Mouse (Mus musculus): ENCODE results near the gene Capn11. TPM values are rescaled to one million over a fixed set of nuclear protein-coding genes. Genes with fewer than 3 reads are reported as not detected.

Gene Capn11
- total RNA-seq, 2 experiments from 2014 or later, result 0.13 to 1.6 TPM

DNA sequence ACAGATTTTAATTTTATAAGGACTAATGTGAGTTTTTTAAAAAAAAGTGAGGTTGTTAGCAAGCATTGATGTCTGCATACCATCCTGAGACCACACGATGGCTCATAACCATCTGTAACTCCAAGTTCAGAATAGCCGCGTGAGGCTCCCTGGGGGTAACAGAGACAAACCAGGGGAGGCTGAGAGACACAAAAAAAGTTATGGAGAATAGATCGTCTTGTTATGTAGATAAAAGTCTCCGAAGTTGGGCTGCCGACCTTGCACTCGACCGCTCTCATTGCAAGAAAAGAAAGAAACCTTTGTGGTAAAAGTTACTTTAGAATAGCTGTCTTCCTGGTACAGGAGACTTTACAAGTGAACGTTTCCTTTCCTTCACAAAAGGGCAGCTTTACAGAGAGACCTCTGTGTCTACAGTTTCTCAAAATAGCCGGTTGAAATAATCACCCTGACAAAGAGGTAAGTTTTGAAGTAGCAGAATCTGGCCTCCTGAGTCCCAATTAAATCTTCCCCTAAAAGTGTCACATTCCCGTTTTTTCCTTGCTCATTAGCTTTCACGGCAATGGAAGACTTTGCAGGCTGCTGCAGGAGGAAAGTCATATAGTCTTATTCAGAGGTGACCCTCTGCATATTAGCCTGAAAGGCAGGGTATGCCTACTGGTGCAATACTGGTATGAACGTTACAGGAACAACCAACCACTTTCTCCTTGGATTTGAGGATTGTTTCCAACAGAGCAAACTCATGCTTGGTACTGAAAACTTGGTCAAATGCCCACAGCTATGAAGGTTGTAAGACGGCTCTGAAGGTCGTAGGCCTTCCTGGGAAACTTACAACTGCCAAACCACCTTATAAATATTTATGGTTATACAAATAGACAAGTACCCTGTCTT, 51.9 kb downstream of the Capn11 start:
- intact Hi-C loops (cut with DNase I), result no loop called here
- DNase-seq (ENCODE audit: low spot score in 2 of 2), result no peak

- no peak for DNase-seq (ENCODE audit: low spot score in 2 of 2)
- intact Hi-C loops (cut with DNase I), result no loop called here
Measured at GRCm38 (mm10) chr17:45602984-45603383, 56.1 kb downstream of the Capn11 start.

- intact Hi-C loops (cut with DNase I), result no loop called here
- DNase-seq (ENCODE audit: low spot score in 2 of 2), result no peak
Measured at GRCm38 (mm10) chr17:45601877-45602304, 57.2 kb downstream of the Capn11 start, which contains the start of gene Mymx. Gene Mymx, minus strand, starts transcription at chr17:45602102.

DNA sequence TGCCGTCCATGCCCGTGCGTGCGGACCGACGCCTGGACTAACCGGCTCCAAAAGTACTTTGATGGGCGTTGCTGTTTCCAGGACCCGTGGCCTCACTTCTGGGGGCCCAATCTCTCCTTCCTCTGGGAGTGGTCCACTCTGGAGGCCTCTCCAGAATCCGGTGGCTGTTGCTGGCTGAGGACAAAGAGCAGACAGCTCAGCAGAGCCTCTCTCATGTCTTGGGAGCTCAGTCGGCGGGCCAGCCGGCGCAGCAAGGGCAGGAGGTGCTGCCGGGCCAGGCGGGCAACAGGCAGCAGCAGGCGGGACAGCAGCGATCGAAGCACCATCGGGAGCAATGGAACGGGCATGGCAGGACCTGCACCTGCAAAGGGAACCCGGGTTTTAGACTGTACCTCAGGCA, 57.8 kb downstream of the Capn11 start:
- intact Hi-C loops (cut with DNase I), result no loop called here
- DNase-seq (ENCODE audit: low spot score in 2 of 2), result no peak

DNA sequence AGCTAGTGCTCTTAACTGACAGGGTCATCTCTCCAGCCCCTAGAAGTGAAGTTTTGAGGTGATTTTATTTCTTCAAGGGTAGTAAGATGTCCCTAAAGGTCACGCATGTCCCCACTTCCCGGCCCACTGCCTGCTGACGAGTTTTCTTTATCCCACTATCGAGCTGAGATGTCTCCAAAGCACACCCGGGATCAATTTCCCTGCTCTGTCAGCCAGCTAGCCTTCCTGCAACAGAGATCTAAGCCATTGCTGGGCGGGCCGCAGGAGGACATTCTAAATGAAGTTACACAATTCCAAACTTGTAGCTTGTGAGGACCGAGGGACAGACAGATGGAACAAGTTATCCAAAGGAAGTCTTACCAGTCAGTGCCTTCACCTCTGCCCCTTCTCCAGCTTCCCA, 58.9 kb downstream of the Capn11 start:
- intact Hi-C loops (cut with DNase I), result no loop called here
- DNase-seq (ENCODE audit: low spot score in 2 of 2), result no peak

DNA sequence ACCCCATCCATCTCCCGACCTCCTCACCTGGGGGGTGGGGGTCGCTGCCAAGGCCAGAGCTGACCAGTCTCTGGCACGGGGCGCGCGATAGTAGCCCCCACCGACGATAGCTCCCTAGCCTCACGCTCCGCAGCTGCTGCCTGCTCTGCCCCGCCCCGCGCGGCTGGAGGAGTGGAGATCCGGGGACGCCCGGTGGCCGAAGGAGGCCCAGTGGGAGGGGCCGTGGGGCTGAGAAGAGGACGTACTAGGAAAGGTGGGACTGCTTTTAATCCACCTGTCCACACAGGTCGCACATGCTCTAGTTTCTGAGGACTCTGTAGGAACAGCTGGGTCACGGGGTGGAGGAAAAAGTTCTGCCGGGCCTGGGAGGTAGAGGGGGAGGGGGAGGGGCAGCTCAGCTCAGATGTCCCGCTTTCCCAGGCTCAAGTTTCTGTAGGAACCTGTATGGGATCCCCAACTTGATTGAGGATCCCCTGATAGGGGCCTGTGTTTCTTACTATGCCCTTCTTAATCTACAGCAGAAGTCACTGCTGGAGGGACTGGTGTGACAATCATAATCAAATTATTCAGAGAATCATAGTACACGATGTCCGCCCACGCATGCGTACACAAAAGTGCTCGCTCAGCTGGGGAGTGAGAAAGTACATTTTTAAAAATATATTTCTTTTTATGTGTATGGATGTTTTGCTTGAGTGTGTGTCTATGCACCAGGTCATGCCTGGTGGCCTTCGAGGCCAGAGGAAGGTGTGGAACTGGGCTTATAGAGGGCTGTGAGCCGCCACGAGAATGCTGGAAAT, 59.5 kb downstream of the Capn11 start, which contains the start of gene Slc29a1:
TSS of gene Slc29a1 (minus strand) at position 161 of the 797 bp plus-strand sequence.
- intact Hi-C loops (cut with DNase I), result no loop called here
- DNase-seq (ENCODE audit: low spot score in 2 of 2), result peak; percentile 52 to 75

DNA sequence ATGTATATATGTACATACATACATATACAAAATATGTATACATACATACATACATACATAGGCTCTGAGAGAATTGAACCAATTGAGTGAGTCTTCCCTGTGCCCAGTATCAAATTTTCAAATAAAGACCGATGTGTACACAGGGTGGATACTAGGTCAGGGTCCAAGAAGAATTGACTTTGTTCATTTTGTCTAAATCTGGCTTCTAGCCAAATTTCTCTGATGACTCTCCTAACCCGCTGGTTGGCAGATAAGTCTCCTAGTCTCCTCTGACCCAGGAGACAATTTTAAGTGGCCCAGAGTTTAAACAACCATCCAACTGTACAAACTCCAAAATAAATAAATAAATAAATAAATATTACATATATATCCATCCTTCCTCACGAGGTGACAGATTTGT, 60.2 kb downstream of the Capn11 start:
- intact Hi-C loops (cut with DNase I), result no loop called here
- no peak for DNase-seq (ENCODE audit: low spot score in 2 of 2)

GRCm38 (mm10) chr17:45598376-45598775, 60.7 kb downstream of the Capn11 start:
- intact Hi-C loops (cut with DNase I), result no loop called here
- DNase-seq (ENCODE audit: low spot score in 2 of 2), result no peak

DNA sequence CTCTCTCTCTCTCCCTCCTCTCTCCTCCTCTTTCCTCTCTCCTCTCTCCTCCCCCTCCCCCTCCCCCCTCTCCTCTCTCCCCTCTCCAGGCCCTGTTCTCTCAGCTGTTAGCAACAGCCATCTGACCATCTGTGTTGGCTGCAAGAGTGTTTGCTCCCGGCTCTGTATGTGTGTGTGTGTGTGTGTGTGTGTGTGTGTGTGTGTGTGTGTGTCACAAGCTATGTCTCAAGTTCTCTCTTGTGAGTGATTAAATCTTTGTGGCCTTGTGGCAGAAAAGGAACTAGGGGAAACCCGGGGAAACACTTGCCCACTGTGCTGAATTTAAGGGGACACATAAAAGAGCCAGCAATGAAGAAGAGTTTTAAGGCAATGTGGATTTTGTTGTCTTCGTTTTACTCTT, 61.3 kb downstream of the Capn11 start:
- DNase-seq (ENCODE audit: low spot score in 2 of 2), result no peak
- intact Hi-C loops (cut with DNase I), result no loop called here

DNA sequence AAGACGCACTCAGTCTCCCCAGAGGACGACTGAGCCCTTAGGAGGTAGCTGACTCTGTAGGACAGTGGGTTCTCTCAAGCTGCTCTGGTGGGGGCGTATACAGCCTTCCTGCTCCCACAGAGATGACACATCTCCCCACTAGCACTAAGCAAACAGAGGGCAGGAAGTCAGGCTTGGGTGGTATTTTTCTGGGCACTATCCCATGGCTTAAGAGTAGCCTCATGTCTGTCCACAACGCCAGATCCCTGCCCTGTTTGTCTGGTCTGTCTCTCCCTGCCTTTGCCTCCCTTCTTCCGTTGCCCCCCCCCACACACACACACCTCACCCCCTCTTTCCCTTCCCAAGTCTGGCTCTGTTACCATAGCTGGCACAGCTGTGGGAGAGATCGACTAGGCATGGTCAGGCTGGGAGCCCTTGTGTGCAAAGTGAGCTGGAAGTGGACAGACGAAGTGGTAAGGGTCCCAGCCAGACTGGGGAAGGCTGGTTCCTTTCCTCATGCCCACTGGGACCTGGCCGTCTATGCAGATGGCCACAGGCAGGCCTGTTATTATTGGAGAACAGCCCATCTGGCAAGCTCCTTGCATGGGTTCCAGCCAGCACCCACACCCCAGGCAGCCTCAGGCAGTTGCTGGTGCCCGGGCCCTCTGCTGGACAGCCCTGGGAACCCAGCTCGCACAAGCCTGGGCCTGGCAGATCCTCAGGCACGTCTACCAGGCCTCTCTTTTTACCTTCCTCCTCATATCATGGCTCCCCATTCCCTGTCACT, 62.3 kb downstream of the Capn11 start:
- intact Hi-C loops (cut with DNase I), result no loop called here

GRCm38 (mm10) chr17:45595736-45596390, 63.3 kb downstream of the Capn11 start:
- intact Hi-C loops (cut with DNase I), result no loop called here
- peak in 1 of 2 experiments; percentile 53 for DNase-seq (ENCODE audit: low spot score in 2 of 2)

More for the DNA sequence above, 62.3 kb downstream of the Capn11 start:
- peak; percentile 67 to 84 for DNase-seq (ENCODE audit: low spot score in 2 of 2)

- intact Hi-C loops (cut with DNase I), result no loop called here
Measured at GRCm38 (mm10) chr17:45594881-45595735, 64.0 kb downstream of the Capn11 start.

GRCm38 (mm10) chr17:45594195-45594594, 64.9 kb downstream of the Capn11 start:
- DNase-seq (ENCODE audit: low spot score in 2 of 2), result no peak
- intact Hi-C loops (cut with DNase I), result no loop called here

More at GRCm38 (mm10) chr17:45594881-45595735, 64.0 kb downstream of the Capn11 start:
- DNase-seq (ENCODE audit: low spot score in 2 of 2), result peak in 1 of 2 experiments; percentile 60

DNA sequence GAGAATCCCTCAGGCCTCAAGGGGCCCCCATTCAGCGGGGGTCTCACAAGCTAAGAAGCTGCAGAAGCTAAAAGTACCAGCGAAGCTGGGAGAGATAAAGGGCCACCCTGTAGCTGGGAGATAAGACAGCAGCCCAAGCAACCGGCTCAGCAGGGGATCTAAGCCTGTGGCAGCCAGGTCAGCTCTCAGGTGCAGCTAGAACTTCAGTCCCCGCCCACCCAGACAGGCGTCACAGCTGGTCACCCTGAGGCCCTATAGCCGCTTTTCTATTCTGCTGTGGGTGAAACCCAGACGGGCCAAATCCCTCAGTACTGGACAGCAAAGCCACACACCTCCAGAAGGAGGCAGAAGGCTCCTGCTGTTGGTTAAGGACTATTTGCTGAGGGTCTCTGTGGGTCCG, 65.6 kb downstream of the Capn11 start:
- intact Hi-C loops (cut with DNase I), result no loop called here
- no peak for DNase-seq (ENCODE audit: low spot score in 2 of 2)

- intact Hi-C loops (cut with DNase I), result no loop called here
Measured at GRCm38 (mm10) chr17:45592606-45593431, 66.3 kb downstream of the Capn11 start.

DNA sequence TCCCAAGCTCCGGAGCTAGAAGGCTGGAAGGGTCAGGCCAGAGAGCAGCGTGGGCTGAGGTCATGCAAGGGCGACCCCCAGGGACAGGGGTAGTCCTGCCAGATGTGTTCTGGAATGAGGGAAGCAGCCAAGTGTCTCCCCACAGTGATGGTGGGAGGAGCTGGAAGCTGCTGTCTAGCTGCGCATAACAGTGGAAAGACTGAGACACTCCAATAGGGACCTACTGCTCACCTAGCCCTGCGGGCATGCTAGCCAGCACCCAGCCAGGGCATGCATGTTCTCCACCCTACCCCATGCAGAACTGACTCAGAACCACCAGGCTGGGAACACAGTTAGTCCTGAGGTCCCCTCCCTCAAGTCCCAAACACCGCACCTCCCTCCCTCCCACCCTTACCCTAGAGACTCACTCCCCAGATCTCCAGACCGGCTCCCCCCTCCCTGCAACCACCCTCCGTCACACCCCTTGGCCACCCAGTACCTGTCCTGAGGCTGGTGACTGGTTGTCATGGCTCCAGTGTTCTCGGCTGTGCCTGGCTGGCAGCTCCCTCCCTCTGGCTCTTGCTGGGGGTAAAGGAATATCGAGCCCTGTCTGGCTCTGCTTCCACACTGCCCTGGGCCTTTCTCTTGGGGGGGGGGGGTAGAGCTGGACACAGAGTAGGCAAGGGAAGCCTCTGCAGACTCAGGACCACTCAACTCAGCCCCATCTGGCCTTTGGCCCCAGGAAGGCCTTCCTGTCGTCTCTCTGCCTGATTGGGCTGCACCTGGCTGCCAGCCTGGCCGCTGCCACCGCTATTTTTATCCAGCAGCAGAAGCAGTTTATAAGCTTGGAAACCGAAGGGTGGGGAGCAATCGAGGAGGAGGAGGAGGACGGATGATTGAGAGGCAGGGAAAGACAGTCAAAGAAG, 67.2 kb downstream of the Capn11 start:
- no peak for DNase-seq (ENCODE audit: low spot score in 2 of 2)
- intact Hi-C loops (cut with DNase I), result no loop called here

More at GRCm38 (mm10) chr17:45592606-45593431, 66.3 kb downstream of the Capn11 start:
- no peak for DNase-seq (ENCODE audit: low spot score in 2 of 2)

All from left cerebral cortex, postnatal 14 days (tissue).